Mouse (Mus musculus) embryonic facial prominence, embryonic 15.5 days (tissue): ENCODE measurements around the gene Prickle2. TPM values are rescaled to one million over a fixed set of nuclear protein-coding genes. Genes with fewer than 3 reads are reported as not detected.

ENCODE experiments used
- ATAC-seq: fragments of 200-750 bp; cut with Nextera tagmentation; 2 replicates; pipeline ENCODE4 v1.8.0; 2017; ENCODE audit warnings: low read depth, moderate TSS enrichment; ENCODE audit not compliant: insufficient number of reproducible peaks, low FRiP score, low TSS enrichment
- H3K27ac ChIP-seq: fragments of 300-500 bp; sonication (generic); replicated peaks from 2 replicates; pipeline ENCODE4 v1.5.1; 2015; ENCODE audit warnings: mild to moderate bottlenecking, inconsistent platforms
- H3K27me3 ChIP-seq: fragments of 300-500 bp; sonication (generic); 2 replicates; pipeline ENCODE4 v1.6.1; 2015; ENCODE audit warnings: inconsistent platforms
- H3K36me3 ChIP-seq: fragments of 300-500 bp; sonication (generic); 2 replicates; pipeline ENCODE4 v1.6.1; 2015; ENCODE audit warnings: mild to moderate bottlenecking, inconsistent platforms
- H3K4me1 ChIP-seq: fragments of 300-500 bp; sonication (generic); 2 replicates; pipeline ENCODE4 v1.6.1; 2015; ENCODE audit warnings: inconsistent platforms
- H3K4me2 ChIP-seq: fragments of 300-500 bp; sonication (generic); replicated peaks from 2 replicates; pipeline ENCODE4 v1.6.1; 2015; ENCODE audit warnings: mild to moderate bottlenecking, inconsistent platforms
- H3K4me3 ChIP-seq: fragments of 300-500 bp; sonication (generic); replicated peaks from 2 replicates; pipeline ENCODE4 v1.5.1; 2015; ENCODE audit warnings: mild to moderate bottlenecking, inconsistent platforms
- H3K9ac ChIP-seq: fragments of 300-500 bp; sonication (generic); 2 replicates; pipeline ENCODE4 v1.6.1; 2015; ENCODE audit warnings: inconsistent platforms
- H3K9me3 ChIP-seq: fragments of 300-500 bp; sonication (generic); replicated peaks from 2 replicates; pipeline ENCODE4 v1.6.1; 2016; ENCODE audit warnings: inconsistent platforms
- WGBS: fragments of 180-500 bp; shearing (Covaris S2); methylation state at CpG from one replicate; pipeline ENCODE4 v1.1.7; 2015; 5-methylcytosine and 5-hydroxymethylcytosine counted together
- polyA plus RNA-seq: library from polyadenylated mRNA; unstranded; fragments of >200 nt; fragmentation: Nextera tagmentation; extraction: Ambion mirVana; gene quantifications from 2 replicates; pipeline ENCODE4 v1.2.1, GENCODE M21; 2015

Prickle2 gene
- polyA plus RNA-seq, 1 experiment from 2014 or later, result 6.2 TPM

DNA sequence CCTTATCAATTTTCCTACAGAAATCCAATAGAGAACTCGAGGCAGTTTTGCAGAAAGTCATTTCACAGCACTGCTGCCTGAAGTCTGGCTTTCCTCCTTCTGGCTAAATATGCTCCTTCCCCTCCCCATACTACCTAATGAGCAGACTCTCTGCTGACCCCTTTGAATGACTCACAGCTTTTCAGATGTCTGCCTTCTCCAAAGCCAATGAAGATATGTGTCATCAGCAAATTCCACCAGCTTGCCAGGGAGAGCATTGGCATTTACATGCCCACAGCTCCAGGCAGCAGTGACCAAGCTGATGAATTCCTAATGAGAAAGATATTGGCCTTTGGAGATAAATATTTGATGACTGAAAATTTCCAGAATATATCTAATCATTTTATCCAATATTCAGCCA is 121.9 kb downstream of the Prickle2 start:
- H3K4me3 ChIP-seq, result no peak overlapping the region
- no peak overlapping the region for H3K4me2 ChIP-seq
- H3K36me3 ChIP-seq, result no peaks in the 10 kb centered on the region
- H3K9me3 ChIP-seq, result no peaks in the 10 kb centered on the region
- no peak for ATAC-seq
- no peak overlapping the region for H3K9ac ChIP-seq
- H3K4me1 ChIP-seq, result no peaks in the 10 kb centered on the region
- H3K27me3 ChIP-seq, result no peaks in the 10 kb centered on the region
- H3K27ac ChIP-seq, result no peak overlapping the region
- WGBS, result 61% methylated on average over 1 of the region's 1 CpGs

DNA sequence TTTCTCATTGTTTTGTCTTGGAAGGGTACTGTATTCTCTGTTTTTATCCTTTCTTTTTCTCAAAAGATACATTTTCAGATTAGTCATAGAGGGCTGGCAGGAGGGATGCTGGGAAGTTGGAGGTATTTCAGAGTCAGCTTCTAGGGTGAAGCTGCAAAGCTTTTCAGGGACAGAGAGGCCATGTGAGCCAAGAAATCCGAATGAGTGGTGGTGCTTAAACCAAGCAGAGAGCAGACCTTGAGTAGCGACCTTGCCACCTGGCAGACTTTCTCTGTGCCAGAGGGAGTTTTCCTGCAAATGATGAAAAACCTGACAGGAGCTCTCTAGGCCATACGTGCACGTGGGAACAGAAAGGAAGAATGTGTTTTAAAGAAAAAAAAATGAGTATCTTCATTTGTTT is 130.7 kb downstream of the Prickle2 start:
- WGBS, result 60% methylated on average over 4 of the region's 4 CpGs
- H3K27me3 ChIP-seq, result no peaks in the 10 kb centered on the region
- no peak overlapping the region for H3K9ac ChIP-seq
- no peak for ATAC-seq
- H3K9me3 ChIP-seq, result no peaks in the 10 kb centered on the region
- no peak overlapping the region for H3K27ac ChIP-seq
- H3K36me3 ChIP-seq, result no peaks in the 10 kb centered on the region
- H3K4me2 ChIP-seq, result no peak overlapping the region
- H3K4me3 ChIP-seq, result no peak overlapping the region
- H3K4me1 ChIP-seq, result no peaks in the 10 kb centered on the region

DNA sequence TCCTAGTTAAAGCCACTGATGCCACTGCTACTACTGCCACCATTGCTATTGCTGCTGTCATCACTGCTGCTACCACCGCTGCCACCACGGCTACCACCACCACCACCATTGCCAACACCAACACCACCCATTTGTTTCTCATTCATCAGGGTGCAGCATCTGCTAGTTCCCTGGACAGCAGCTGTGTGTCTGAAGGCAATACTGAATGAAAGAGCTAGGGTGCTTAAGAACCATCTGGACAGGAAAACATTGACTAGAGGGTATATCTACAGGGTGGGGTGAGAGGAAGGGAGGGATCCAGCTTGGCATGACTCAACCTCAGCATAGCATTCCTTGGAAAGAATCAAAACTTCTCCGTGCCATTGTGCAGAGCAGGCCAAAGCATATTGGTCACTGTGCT is 133.8 kb downstream of the Prickle2 start:
- 77% methylated on average over 3 of the region's 3 CpGs for WGBS
- H3K27me3 ChIP-seq, result no peaks in the 10 kb centered on the region
- no peak overlapping the region for H3K4me2 ChIP-seq
- no peak overlapping the region for H3K27ac ChIP-seq
- no peaks in the 10 kb centered on the region for H3K9me3 ChIP-seq
- no peaks in the 10 kb centered on the region for H3K4me1 ChIP-seq
- H3K36me3 ChIP-seq, result no peaks in the 10 kb centered on the region
- H3K9ac ChIP-seq, result no peak overlapping the region
- no peak overlapping the region for H3K4me3 ChIP-seq
- no peak for ATAC-seq

DNA sequence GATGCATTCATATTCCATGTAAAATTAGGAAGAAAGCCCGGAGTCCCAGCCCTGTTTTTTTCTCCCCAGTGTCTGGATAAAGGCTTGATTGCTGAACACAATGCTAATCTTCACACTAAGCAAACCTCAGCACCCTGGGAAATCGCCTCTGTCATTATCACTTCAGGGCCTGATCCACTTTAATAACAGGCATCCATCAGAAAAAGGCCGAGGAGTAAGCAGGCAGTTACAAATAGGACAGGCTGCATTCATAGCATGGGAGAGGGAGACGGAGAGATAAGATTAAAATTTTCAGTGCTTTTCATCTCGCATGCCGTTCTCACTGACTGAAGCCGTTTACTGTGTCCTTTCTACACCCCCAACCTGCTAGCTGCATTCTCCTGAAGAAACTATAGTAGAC is 135.9 kb downstream of the Prickle2 start:
- Histone ChIP-seq H3K4me2 (no peak overlapping the region), H3K4me3 (no peak overlapping the region), H3K9me3 (no peaks in the 10 kb centered on the region), H3K27ac (no peak overlapping the region), H3K36me3 (no peaks in the 10 kb centered on the region), H3K4me1 (no peaks in the 10 kb centered on the region), H3K9ac (no peak overlapping the region), H3K27me3 (no peaks in the 10 kb centered on the region)
- 67% methylated on average over 7 of the region's 7 CpGs for WGBS
- ATAC-seq, result no peak

- Histone ChIP-seq H3K4me1 (no peaks in the 10 kb centered on the region), H3K27me3 (no peaks in the 10 kb centered on the region), H3K4me2 (no peak overlapping the region), H3K36me3 (no peaks in the 10 kb centered on the region), H3K9me3 (no peaks in the 10 kb centered on the region), H3K27ac (no peak overlapping the region), H3K9ac (no peak overlapping the region), H3K4me3 (no peak overlapping the region)
- no peak for ATAC-seq
- 70% methylated on average over 4 of the region's 4 CpGs for WGBS
Measured at GRCm38 (mm10) chr6:92569283-92569682, 136.7 kb downstream of the Prickle2 start.

- no peak overlapping the region for H3K4me2 ChIP-seq
- no peak overlapping the region for H3K27ac ChIP-seq
- ATAC-seq, result no peak
- H3K9ac ChIP-seq, result no peak overlapping the region
- H3K27me3 ChIP-seq, result no peaks in the 10 kb centered on the region
- no peaks in the 10 kb centered on the region for H3K36me3 ChIP-seq
- H3K4me1 ChIP-seq, result no peaks in the 10 kb centered on the region
- no peak overlapping the region for H3K4me3 ChIP-seq
- H3K9me3 ChIP-seq, result no peaks in the 10 kb centered on the region
- 86% methylated on average over 1 of the region's 1 CpGs for WGBS
Measured at GRCm38 (mm10) chr6:92559261-92559660, 146.7 kb downstream of the Prickle2 start.

GRCm38 (mm10) chr6:92555675-92556074 is 150.3 kb downstream of the Prickle2 start:
- H3K27me3 ChIP-seq, result no peaks in the 10 kb centered on the region
- H3K4me3 ChIP-seq, result no peak overlapping the region
- no peak overlapping the region for H3K4me2 ChIP-seq
- no peaks in the 10 kb centered on the region for H3K9me3 ChIP-seq
- no peaks in the 10 kb centered on the region for H3K4me1 ChIP-seq
- WGBS, result 54% methylated on average over 2 of the region's 2 CpGs
- no peak overlapping the region for H3K27ac ChIP-seq
- no peak for ATAC-seq
- H3K9ac ChIP-seq, result no peak overlapping the region
- no peaks in the 10 kb centered on the region for H3K36me3 ChIP-seq

DNA sequence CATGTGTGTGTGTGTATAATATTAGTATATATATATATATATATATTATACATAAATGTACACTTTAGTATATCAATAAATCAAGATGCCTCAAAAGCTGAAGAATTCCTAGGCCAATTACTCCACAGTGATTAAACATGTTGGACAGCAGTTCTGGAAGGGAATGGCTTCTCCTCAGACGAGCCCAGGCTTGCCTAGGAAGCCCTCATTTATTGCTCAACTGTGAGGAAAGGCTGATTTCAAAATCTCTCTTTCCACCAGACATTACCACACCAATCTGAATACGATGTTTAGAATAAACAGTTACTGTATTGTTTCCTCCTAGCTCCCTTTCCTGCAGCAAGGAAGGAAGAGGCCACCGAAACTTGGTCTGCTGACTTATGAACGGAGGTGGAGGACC is 152.9 kb downstream of the Prickle2 start:
- Histone ChIP-seq H3K36me3 (no peaks in the 10 kb centered on the region), H3K27ac (no peak overlapping the region), H3K4me2 (no peak overlapping the region), H3K4me3 (no peak overlapping the region), H3K4me1 (no peaks in the 10 kb centered on the region), H3K27me3 (no peaks in the 10 kb centered on the region), H3K9me3 (no peaks in the 10 kb centered on the region), H3K9ac (no peak overlapping the region)
- no peak for ATAC-seq
- 73% methylated on average over 4 of the region's 4 CpGs for WGBS

GRCm38 (mm10) chr6:92549246-92549645 is 156.7 kb downstream of the Prickle2 start:
- WGBS, result 70% methylated on average over 8 of the region's 8 CpGs
- H3K9me3 ChIP-seq, result no peaks in the 10 kb centered on the region
- no peak overlapping the region for H3K9ac ChIP-seq
- H3K4me2 ChIP-seq, result no peak overlapping the region
- H3K27ac ChIP-seq, result no peak overlapping the region
- H3K4me1 ChIP-seq, result no peaks in the 10 kb centered on the region
- H3K4me3 ChIP-seq, result no peak overlapping the region
- no peak for ATAC-seq
- no peaks in the 10 kb centered on the region for H3K36me3 ChIP-seq
- no peaks in the 10 kb centered on the region for H3K27me3 ChIP-seq

DNA sequence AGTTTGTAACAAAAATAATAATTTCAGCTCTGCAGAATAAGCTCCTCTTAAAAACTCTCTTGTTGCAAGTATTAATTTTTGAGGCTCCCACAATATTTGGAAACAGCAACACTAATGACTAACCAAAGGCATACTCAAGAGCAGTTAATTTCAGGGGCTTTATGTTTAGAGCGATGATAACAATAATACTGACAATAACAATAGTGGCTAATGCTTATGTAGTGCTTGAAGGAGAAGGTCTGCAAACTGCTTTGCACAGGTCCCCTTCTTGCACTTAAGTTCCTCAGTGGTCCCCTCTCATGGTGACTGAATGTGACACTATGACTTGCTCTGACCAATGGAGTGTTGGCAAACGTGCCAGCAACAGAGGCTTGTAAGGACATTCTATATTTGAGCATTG is 160.8 kb downstream of the Prickle2 start:
- H3K4me1 ChIP-seq, result no peaks in the 10 kb centered on the region
- no peaks in the 10 kb centered on the region for H3K27me3 ChIP-seq
- no peak overlapping the region for H3K4me2 ChIP-seq
- no peaks in the 10 kb centered on the region for H3K36me3 ChIP-seq
- no peak overlapping the region for H3K4me3 ChIP-seq
- H3K9me3 ChIP-seq, result no peaks in the 10 kb centered on the region
- H3K27ac ChIP-seq, result no peak overlapping the region
- no peak for ATAC-seq
- 81% methylated on average over 2 of the region's 2 CpGs for WGBS
- no peak overlapping the region for H3K9ac ChIP-seq

DNA sequence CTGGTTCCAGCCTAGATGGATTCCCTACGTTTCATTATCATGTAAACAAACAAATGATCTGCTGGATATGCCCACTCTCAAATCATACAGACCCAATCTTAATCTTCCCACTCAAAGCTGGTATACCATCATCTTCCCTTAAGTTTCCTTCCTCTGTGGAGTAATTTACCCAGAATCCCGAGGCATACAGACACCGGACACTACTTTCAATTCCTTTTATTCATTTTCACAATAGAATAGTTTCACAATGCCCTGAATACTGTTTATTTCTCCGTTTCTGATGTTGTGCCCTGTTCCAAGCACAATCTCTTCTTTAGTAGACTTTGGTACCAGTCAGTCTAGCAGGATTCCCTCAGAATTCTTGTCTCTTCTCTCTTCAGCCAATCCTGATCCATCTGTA is 162.1 kb downstream of the Prickle2 start:
- Histone ChIP-seq H3K4me1 (no peaks in the 10 kb centered on the region), H3K9me3 (no peaks in the 10 kb centered on the region), H3K27me3 (no peaks in the 10 kb centered on the region), H3K36me3 (no peaks in the 10 kb centered on the region), H3K9ac (no peak overlapping the region), H3K4me3 (no peak overlapping the region), H3K4me2 (no peak overlapping the region), H3K27ac (no peak overlapping the region)
- no peak for ATAC-seq
- WGBS, result 84% methylated on average over 4 of the region's 4 CpGs

DNA sequence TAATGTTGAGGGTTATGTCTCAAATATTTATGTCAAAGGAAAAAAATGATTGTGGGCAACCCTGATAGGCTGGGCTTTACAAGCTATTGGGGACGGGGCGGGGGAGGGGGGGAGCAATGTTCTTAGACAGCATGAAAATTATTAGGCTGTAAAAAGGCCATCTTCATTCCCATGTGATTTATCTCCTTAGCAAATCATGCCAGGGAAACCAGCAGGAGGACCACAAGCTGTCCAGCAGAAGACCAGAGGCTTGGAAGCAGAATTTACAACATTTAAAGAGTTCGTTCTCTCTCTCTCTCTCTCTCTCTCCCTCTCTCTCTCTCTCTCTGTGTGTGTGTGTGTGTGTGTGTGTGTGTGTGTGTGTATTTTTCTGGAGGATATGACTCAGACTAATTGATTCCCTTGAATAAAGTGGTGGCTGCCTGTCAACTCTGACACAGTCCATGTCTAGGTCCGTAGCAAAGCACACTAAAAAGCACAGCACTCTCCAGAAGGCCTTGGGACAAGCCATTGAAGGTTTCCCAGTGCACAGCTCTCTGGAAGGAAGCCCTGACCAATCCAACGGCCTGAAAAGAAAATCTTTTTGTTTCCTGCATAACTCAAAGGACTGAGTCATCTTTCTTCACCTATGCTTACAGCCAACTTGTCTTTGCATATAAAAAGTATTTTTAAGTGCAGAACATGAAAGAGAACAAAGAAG is 163.4 kb downstream of the Prickle2 start:
- no peak overlapping the region for H3K4me2 ChIP-seq
- H3K9ac ChIP-seq, result no peak overlapping the region
- no peaks in the 10 kb centered on the region for H3K9me3 ChIP-seq
- H3K4me1 ChIP-seq, result no peaks in the 10 kb centered on the region
- WGBS, result 70% methylated on average over 5 of the region's 5 CpGs
- no peak overlapping the region for H3K27ac ChIP-seq
- no peaks in the 10 kb centered on the region for H3K27me3 ChIP-seq
- H3K36me3 ChIP-seq, result no peaks in the 10 kb centered on the region
- H3K4me3 ChIP-seq, result no peak overlapping the region
- no peak for ATAC-seq
